Mouse (Mus musculus): ENCODE results near the gene Ptprcap. TPM values are rescaled to one million over a fixed set of nuclear protein-coding genes. Genes with fewer than 3 reads are reported as not detected.

The Ptprcap gene
- polyA plus RNA-seq, 1 experiment, result 1.9 TPM

DNA sequence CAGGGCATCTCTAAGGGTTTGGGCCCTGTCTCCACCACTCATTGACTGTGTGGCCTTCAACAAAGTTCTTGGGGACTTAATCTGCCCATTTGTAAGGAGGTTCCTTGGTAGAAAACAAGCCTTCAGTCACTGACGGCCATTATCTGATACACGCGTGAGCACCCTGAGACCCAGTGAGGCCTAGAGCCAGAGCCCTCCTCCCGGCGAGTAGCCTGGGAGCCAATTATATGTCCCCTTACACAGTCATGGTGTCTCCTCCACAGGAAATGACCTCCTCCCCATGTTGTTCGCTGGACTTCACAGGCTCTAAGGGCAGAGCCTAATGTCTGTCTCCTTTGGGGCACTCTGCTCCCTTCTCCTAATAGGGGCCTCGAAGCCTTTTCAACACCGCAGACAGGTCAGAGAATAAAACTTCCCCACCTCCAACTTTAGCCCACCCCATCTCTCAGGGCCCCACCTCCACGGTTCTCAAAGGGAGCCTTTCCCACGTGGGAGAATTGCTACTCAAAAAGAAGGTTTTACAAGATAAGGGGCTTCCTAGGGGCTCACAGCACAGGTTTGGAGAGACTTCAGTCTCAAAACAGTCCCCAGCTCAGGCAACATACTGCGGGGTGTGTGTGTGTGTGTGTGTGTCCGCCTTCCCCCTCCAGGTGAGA lies 6.9 kb upstream of the Ptprcap start:
- no peak for DNase-seq (ENCODE audit: extremely low spot score in 1 of 2, low spot score in 1 of 2)

DNA sequence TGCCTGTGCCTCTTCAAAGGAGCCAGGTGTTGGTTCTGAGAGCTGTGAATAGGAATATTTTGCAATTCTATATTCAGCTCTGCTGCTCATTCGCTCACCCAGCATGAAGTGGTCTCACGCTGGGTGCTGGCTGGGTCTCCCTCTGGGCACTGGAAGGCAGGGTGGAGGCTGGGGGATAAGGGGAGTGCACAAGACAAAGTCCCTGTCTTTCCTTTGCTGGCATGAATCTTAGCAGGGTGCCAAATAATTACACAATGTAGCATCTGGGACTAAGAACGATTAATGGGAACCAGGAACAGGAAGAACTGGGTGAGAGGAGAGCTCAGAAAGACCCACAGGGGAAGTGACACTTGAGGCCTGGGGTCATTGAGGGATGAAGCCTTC lies 6.4 kb upstream of the Ptprcap start:
- no peak for DNase-seq (ENCODE audit: extremely low spot score in 1 of 2, low spot score in 1 of 2)

DNA sequence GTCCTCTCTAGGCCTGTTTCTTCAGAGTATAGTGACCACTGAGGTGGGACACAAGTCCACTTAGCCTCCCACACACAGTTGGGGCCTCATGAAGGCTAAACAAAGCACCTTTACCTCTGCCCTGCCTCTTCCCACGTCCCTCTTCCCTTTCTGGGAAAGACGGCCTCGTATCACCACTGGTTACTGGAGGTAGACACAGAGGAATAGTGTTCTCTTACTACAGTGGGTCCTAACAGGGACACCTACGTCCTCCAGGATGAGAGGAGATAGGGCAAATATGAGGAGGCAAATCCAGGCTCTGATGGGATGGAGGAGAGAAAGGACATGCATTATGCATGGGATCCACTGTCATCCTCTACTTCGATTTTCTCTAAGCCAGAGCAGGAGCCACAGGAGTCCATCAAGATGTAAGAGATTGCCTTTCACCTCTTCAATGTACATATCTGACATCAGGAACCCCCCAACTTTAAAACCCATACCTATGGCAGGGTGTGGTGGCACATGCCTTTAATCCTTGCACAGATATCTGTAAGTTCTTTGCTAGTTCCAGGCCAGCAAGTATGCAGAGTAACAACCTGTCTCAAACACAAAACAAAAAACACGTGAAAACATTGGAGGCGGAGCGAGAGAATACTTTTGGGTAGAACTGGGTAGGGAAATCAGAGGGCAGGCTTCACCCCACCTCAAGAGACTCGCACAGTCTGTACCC lies 5.5 kb upstream of the Ptprcap start:
- DNase-seq (ENCODE audit: extremely low spot score in 1 of 2, low spot score in 1 of 2), result no peak

GRCm38 (mm10) chr19:4148491-4148806 lies 5.0 kb upstream of the Ptprcap start, which contains the start of gene Coro1b:
Gene Coro1b, plus strand, starts transcription at chr19:4148619.
- DNase-seq (ENCODE audit: extremely low spot score in 1 of 2, low spot score in 1 of 2), result peak; percentile 88 to 95

- DNase-seq (ENCODE audit: extremely low spot score in 1 of 2, low spot score in 1 of 2), result no peak
Observed at GRCm38 (mm10) chr19:4148819-4149218, 4.6 kb upstream of the Ptprcap start.

DNA sequence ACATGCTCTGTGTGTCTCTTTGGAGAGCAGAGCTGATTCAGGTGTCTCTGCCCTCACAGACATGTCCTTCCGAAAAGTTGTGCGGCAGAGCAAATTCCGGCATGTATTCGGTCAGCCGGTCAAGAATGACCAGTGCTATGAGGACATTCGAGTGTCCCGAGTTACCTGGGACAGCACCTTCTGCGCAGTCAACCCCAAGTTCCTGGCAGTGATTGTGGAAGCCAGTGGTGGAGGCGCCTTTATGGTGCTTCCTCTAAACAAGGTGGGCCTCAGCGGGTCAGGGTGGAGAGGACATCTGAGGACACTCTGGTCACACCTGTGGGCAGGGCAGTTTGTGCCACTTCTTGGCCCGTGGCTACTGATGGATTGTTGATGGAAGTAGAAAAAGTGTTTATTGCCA lies 4.1 kb upstream of the Ptprcap start:
- DNase-seq (ENCODE audit: extremely low spot score in 1 of 2, low spot score in 1 of 2), result no peak

- DNase-seq (ENCODE audit: extremely low spot score in 1 of 2, low spot score in 1 of 2), result no peak
Observed at GRCm38 (mm10) chr19:4149764-4150461, 3.5 kb upstream of the Ptprcap start.

- DNase-seq (ENCODE audit: extremely low spot score in 1 of 2, low spot score in 1 of 2), result no peak
Observed at GRCm38 (mm10) chr19:4150567-4151487, 2.6 kb upstream of the Ptprcap start.

- no peak for DNase-seq (ENCODE audit: extremely low spot score in 1 of 2, low spot score in 1 of 2)
Observed at GRCm38 (mm10) chr19:4151488-4151860, 1.9 kb upstream of the Ptprcap start.

DNA sequence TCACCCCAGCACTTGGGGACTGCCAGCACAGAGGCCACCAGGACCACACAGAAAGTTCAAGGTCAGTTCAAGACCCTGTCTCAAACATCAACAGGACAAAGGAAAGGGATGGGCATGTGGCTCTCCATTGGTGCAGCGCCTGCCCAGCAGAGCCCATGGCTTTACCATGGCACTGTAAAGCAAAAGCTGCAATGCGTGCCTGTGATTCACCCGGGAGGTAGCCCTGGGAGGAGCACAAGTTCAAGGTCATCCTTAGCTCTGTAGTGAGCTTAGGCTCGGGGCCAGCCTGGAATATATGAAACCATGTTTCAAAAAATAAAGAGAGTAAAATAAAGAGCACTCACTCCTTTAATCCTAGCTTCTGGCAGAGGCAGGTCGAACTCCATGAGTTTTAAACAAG lies 1.5 kb upstream of the Ptprcap start:
- no peak for DNase-seq (ENCODE audit: extremely low spot score in 1 of 2, low spot score in 1 of 2)

DNA sequence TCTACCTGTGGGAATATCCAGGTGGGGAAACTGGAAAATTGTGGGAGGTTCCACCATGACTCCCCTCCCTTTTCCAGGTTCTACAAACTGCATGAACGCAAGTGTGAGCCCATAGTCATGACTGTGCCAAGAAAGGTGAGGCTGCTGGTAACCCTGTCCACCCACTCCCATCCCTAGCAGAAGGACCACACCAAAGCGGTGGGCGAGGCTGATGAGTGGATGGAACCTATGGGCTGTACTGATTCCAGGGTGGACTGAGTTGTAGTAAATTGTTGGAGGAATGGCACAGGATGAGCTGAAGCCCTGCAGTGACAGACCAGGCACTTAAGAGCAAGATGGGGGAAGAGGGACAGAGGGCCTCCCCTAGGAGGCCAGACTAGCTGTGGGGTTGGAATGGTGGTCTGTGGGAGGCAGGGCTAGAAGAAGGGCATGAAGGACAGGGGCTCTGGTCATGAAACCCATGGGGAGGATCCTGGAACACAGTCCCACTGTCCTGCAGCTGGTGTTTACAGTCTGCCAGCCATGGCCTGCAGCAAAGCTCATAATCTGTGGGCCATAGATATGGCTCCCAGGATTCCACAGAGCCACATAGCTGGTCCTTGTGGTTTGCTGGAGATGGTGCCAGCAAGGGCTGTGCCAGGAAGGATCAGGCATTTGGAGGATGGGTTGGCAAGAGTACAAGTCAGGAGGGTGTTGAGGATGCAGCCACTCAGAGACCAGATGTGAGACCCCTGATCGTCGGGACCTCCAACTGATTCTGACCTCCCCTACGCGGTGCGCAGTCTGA lies 766 bp upstream of the Ptprcap start:
- DNase-seq (ENCODE audit: extremely low spot score in 1 of 2, low spot score in 1 of 2), result no peak

DNA sequence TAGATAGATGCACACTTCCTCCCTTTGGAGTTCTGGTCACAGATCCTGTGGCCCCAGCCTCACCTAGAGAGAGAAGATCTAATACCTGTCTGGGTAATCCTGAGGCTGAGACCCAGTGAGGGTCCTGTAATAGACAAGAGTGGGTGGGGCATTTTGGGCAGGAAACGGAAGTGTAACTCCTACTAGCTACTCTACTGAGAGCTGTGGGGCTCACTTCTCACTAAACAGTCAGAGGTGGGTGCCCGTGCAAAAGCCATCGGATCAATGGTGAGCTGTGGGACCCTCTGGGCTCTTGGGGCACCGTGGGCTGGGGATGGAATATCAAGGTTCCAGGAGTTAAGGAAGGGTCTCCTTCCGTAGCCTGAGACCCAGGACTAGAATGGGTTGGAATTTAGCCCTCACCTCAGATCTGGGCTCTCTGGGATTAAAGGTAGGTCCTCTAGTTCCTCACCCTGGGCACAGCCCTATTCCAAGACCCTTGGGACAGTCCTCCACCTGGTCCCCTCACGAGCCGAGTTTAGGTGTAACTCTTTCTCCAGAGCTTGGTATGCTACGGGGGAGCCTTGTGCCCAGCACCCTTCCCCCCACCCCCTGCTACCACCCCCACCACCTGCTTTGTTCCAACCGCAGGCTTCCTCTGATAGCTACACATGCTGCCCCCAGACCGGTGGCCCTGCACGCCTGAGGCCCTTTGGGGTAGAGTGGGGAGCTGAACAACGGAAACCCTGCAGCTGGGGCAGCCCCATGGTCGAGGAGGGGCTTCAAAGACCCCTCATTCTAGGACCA lies 1.2 kb downstream of the Ptprcap start:
- DNase-seq (ENCODE audit: extremely low spot score in 1 of 2, low spot score in 1 of 2), result no peak

DNA sequence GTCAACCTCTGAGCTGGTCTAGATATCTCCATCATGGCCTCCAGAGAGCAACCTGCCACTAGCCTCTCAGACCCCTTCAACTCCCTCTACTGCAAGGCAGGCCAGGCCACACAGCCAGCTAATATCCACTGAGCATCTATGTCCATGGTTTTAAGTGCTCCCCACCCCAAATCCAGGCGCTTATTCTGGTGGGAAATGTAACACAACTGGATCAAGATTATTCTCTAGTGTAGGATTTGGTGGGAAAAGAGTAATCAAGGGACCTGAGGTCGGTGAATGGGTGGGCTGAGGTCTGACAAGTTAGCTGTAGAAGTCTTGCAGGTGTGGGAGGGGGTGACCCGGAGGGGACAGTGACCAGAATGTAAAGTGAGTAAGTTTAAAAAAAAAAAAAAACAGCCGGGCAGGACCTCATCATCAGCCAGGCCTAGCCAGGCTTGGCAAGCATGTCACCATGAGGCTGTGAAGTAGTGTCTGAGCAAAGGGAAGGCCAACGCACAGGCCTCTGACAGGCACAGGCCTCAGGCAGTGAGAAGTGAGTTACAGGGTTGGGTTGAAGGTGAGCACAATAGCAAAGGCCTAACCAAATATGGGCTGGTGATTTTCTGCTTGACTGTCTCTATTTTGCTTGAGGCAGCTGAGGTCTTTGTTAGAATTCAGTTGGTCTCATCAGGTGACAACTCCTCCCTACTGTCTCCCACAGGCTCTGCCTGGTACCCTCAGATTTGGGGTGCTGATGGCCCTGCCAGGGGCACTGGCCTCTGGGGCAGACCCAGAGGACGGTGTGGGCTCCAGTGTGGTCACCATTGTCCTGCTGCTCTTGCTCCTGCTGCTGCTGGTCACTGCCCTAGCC lies 2.0 kb downstream of the Ptprcap start:
- no peak for DNase-seq (ENCODE audit: extremely low spot score in 1 of 2, low spot score in 1 of 2)

DNA sequence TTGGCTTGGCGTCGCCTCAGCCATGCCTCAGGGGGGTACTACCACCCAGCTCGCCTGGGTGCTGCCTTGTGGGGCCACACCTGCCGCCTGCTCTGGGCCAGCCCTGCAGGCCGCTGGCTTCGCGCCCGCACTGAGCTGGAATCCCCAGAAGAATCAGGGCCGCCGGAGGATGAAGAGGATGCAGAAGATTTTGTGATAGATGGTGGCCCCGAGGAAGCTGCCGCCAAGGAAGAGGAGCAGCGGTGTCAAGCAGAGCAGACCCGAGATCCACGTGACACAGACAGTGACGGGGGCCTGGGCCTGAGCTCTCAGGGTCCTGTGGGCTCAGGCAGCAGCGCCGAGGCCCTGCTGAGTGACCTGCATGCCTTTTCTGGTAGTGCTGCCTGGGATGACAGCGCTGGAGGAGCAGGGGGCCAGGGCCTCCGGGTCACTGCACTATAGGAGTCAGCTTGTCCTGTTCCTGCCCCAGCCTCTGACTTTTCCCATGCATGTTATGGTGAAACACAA lies 2.7 kb downstream of the Ptprcap start:
- DNase-seq (ENCODE audit: extremely low spot score in 1 of 2, low spot score in 1 of 2), result no peak

DNA sequence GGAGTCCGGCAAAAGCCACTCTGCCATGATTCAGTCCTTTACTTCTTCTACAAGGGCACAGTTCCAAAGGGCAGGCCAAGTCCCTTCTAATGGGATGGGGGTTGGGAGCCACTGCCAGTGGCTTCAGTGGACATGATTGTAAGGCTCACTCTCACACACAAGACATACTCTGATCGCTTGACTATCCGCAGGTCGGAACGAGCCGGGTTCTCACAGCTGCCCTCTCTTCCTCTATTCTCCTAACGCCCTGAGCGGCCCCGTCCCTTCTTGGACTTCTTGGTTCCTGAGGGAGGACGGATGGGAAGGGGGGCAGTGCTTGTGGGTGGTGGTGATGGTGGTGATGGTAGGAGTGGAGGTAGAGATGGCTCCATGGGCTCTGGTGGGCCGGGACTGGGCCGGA lies 3.4 kb downstream of the Ptprcap start:
- no peak for DNase-seq (ENCODE audit: extremely low spot score in 1 of 2, low spot score in 1 of 2)

- no peak for DNase-seq (ENCODE audit: extremely low spot score in 1 of 2, low spot score in 1 of 2)
Observed at GRCm38 (mm10) chr19:4159049-4159448, 5.6 kb downstream of the Ptprcap start.

GRCm38 (mm10) chr19:4162646-4163542 lies 9.5 kb downstream of the Ptprcap start, which contains the start of gene Rps6kb2:
Gene Rps6kb2, minus strand, starts transcription at chr19:4163354.
- peak; percentile 97 to 99 for DNase-seq (ENCODE audit: extremely low spot score in 1 of 2, low spot score in 1 of 2)

Measured in frontal cortex, adult 2 months (tissue).